Mouse (Mus musculus): ENCODE results near the gene Fat3.

- TF ChIP-seq GATA1 (IDR thresholded peaks at IDR 0.05; ENCODE audit: borderline replicate concordance, low read length), result no peak
- no peak for TF ChIP-seq FLI1 (IDR thresholded peaks at IDR 0.05; ENCODE audit: low read length)
Measured at GRCm38 (mm10) chr9:16503776-16504175, 2.7 kb upstream of the Fat3 start.
